Mouse (Mus musculus) MEL (cell line): Measurements from ENCODE around the gene Shld2.

Experiments used
- CHD2 ChIP-seq: IDR thresholded peaks from 2 replicates; pipeline ENCODE4 v1.6.1; 2011; ENCODE audit warnings: low read length, improper control_type of control experiment
- CTCF ChIP-seq, 3 experiments: IDR thresholded peaks in 2 of 3; conservative IDR thresholded peaks in 1 of 3; 2 replicates each; pipeline ENCODE4 v1.5.1; 2011 to 2012; ENCODE audit warnings: low read length in 3 of 3, low read depth in 2 of 3, mild to moderate bottlenecking in 2 of 3, improper control_type of control experiment in 1 of 3, inconsistent platforms in 1 of 3, mixed read lengths in 1 of 3, moderate library complexity in 1 of 3; ENCODE audit not compliant: control insufficient read depth in 1 of 3, insufficient read depth in 1 of 3, poor library complexity in 1 of 3, severe bottlenecking in 1 of 3
- ETS1 ChIP-seq: IDR thresholded peaks from 2 replicates; pipeline ENCODE4 v1.6.1; 2012; ENCODE audit warnings: low read depth, mild to moderate bottlenecking, inconsistent platforms, low read length, improper control_type of control experiment, moderate library complexity
- POLR2A ChIP-seq, 2 experiments: IDR thresholded peaks; 2 replicates each; pipeline ENCODE4 v1.6.1; 2011 to 2012; ENCODE audit warnings: low read length in 2 of 2, mild to moderate bottlenecking in 2 of 2, control low read depth in 1 of 2, improper control_type of control experiment in 1 of 2, low read depth in 1 of 2, moderate library complexity in 1 of 2; ENCODE audit not compliant: control insufficient read depth in 1 of 2, insufficient read depth in 1 of 2, poor library complexity in 1 of 2
- TAL1 ChIP-seq: IDR thresholded peaks from 2 replicates; pipeline ENCODE4 v1.6.1; 2012; ENCODE audit warnings: mild to moderate bottlenecking, inconsistent platforms, low read length, moderate library complexity, mixed read lengths

GRCm38 (mm10) chr14:34225986-34226385 lies 84.3 kb downstream of the Shld2 start:
- TF ChIP-seq POLR2A (IDR thresholded peaks at IDR 0.05; ENCODE audit: control insufficient read depth in 1 of 2, insufficient read depth in 1 of 2, low read depth in 1 of 2, low read length in 2 of 2, poor library complexity in 1 of 2) (no peak), TAL1 (no peak), CHD2 (no peak), ETS1 (no peak), CTCF (IDR thresholded peaks at IDR 0.05 in 2 of 3, conservative IDR thresholded peaks at IDR 0.05 in 1 of 3; ENCODE audit: control insufficient read depth in 1 of 3, insufficient read depth in 1 of 3, low read depth in 2 of 3, low read length in 3 of 3, poor library complexity in 1 of 3, severe bottlenecking in 1 of 3) (no peak)
